Mouse (Mus musculus) stomach, embryonic 16.5 days (tissue): ENCODE results near the gene Zbtb45. TPM values are rescaled to one million over a fixed set of nuclear protein-coding genes. Genes with fewer than 3 reads are reported as not detected.
A peak's percentile ranks its signal among the peaks of the same experiment; 100 is the strongest.

ENCODE experiments used
- ATAC-seq: fragments of 200-750 bp; cut with Nextera tagmentation; 2 replicates; pipeline ENCODE4 v1.8.0; 2017; ENCODE audit warnings: moderate number of reproducible peaks, moderate TSS enrichment; ENCODE audit not compliant: insufficient read depth, low FRiP score
- H3K27ac ChIP-seq: fragments of 300-500 bp; sonication (generic); 2 replicates; pipeline ENCODE4 v1.5.1; 2014; ENCODE audit warnings: low read length
- H3K27me3 ChIP-seq: fragments of 300-500 bp; sonication (generic); 2 replicates; pipeline ENCODE4 v1.6.1; 2014; ENCODE audit warnings: low read length, control low read depth, mixed read lengths; ENCODE audit not compliant: control insufficient read depth, insufficient read depth
- H3K36me3 ChIP-seq: fragments of 300-500 bp; sonication (generic); 2 replicates; pipeline ENCODE4 v1.6.1; 2014; ENCODE audit warnings: low read length; ENCODE audit not compliant: control insufficient read depth, insufficient read depth
- H3K4me1 ChIP-seq: fragments of 300-500 bp; sonication (generic); 2 replicates; pipeline ENCODE4 v1.6.1; 2014; ENCODE audit warnings: low read length, control low read depth, mixed read lengths; ENCODE audit not compliant: control insufficient read depth, insufficient read depth
- H3K4me2 ChIP-seq: fragments of 300-500 bp; sonication (generic); 2 replicates; pipeline ENCODE4 v1.6.1; 2014; ENCODE audit warnings: low read depth, low read length, mixed read lengths
- H3K4me3 ChIP-seq: fragments of 300-500 bp; sonication (generic); replicated peaks from 2 replicates; pipeline ENCODE4 v1.5.1; 2014; ENCODE audit warnings: mild to moderate bottlenecking, low read length
- H3K9ac ChIP-seq: fragments of 300-500 bp; sonication (generic); 2 replicates; pipeline ENCODE4 v1.6.1; 2014; ENCODE audit warnings: low read length
- H3K9me3 ChIP-seq: fragments of 300-500 bp; sonication (generic); replicated peaks from 2 replicates; pipeline ENCODE4 v1.6.1; 2016; ENCODE audit warnings: low read length, control low read depth; ENCODE audit not compliant: control insufficient read depth
- WGBS: fragments of 180-500 bp; shearing (Covaris S2); extraction: QIAGEN DNeasy Blood & Tissue Kit; methylation state at CpG from one replicate; pipeline ENCODE4 v1.1.7; 2014; 5-methylcytosine and 5-hydroxymethylcytosine counted together
- polyA plus RNA-seq: library from polyadenylated mRNA; unstranded; fragments of >200 nt; fragmentation: Nextera tagmentation; extraction: Ambion mirVana; gene quantifications from 2 replicates; pipeline ENCODE4 v1.2.1, GENCODE M21; 2015

Zbtb45 gene
- 18.4 and 20.2 TPM in 2 replicates for polyA plus RNA-seq

DNA sequence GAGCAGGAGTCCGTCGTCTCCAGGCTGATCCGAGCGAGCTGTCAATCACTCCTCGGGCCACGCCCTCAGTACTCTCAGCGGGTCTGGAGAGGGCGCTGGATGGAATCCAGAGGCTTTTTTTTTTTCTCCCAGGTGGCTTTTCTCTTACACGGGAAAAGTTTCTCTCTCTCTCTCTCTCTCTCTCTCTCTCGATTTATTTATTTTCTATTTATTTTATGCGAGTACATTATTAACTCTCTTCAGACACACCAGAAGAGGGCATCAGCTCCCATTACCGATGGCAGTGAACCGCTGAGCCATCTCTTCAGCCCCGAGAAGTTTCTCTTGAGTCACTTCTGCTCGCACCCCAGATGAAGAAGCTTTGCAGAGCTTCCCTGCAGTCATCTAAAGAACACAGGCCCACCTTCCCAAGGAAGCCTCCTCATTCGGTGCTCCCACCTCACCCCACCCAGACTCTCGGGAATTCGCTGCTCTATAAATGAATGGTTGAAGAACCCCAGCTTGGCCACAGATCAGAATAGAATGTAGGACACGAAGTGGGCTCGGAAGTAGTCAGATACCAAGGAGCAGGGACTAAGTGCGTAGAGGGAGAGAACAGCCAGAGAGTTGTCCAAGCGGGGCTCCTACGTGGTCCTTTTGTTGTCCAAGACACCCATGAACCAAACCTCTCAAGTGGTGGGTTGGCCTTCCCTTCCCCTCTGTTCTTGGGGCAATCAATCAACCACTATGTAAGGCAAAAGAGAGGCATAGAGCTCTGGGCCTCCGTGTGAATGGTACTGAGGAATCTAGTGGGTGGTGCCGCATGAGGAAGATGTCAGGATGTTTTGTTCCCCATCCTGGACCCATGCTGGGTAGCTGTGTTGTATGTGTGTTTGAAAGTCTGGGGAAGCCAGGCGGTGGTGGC is at the start of gene Zbtb45:
TSS of gene Zbtb45 (minus strand) at position 30 of the 904 bp plus-strand sequence.
- no peak for ATAC-seq
- Histone ChIP-seq H3K4me2 (peak within 1 kb of the TSS; percentile 81), H3K27ac (peak within 1 kb of the TSS; percentile 95), H3K4me1 (peaks cover 11% of the 10 kb centered on the region), H3K9ac (peak within 1 kb of the TSS; percentile 89), H3K36me3 (0 out of 2 replicates have a peak, but pooled peaks cover 12% of the 10 kb centered on the region), H3K4me3 (peak within 1 kb of the TSS; percentile 71), H3K9me3 (no peaks in the 10 kb centered on the region), H3K27me3 (no peaks in the 10 kb centered on the region)
- 13% methylated on average over 26 of the region's 26 CpGs for WGBS

DNA sequence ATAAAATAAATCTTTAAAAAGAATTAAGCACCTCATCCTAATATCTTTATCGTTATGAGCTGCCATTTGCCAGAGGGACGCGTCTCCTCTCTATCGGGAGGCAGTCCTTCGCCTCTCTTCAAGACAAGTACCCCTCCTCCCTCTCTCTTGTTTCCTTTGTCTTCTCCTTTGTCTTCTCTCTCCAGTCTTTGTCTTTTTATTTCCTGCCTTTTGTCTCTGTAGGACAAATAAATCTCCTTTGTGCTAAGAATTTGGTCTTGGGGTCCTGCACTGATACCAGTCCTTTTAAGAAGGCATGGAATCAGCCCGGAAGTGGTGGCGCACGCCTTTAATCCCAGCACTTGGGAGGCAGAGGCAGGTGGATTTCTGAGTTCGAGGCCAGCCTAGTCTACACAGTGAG is 49.7 kb upstream of the Zbtb45 start:
- Histone ChIP-seq H3K4me2 (no peak overlapping the region), H3K4me1 (no peaks in the 10 kb centered on the region), H3K27me3 (no peaks in the 10 kb centered on the region), H3K36me3 (no peaks in the 10 kb centered on the region), H3K9ac (no peak overlapping the region), H3K27ac (no peak overlapping the region), H3K9me3 (no peaks in the 10 kb centered on the region; the same call in 1 of the 2 replicates), H3K4me3 (no peak overlapping the region)
- ATAC-seq: no peak
- 91% methylated on average over 9 of the region's 9 CpGs for WGBS

DNA sequence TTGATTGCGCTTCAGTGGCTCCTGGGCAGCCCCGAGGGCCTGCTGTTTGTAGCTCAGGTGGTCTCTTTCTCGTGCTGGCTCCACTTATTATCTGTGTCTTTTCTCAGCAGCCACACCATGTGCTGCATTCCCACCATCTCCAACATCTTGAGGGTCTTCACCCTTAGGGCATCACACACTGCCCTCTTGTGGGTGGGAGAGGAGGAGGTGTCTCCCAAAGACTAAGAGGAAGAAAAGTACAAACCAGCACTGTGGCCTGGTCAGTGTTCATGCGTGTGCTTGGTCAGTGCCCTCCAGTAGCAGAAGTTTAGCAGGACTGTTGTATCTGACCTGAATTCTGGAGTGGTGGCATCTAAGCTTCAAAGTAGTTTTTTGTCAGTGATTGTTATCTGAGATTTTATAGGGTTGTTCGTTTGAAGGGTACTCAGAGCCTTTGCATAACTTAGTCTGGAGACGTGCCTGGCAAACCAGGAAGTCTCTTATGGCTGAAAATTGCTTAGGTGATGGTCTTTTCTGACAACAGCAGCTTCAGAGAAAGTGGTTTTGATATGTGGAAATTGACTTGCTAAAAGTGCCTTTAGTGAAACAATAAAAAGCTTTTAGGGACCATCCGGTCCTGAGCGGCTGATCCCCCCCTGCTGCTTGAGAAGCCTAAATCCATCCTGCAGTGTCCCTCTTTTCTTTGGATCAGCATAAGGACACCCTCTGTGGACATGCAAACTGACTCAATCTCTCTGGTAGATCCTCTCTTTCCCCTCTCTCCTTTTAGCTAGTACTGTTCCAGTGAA is 47.3 kb upstream of the Zbtb45 start:
- H3K36me3 ChIP-seq: no peaks in the 10 kb centered on the region
- no peak for ATAC-seq
- H3K4me2 ChIP-seq: no peak overlapping the region
- H3K9ac ChIP-seq: no peak overlapping the region
- no peak overlapping the region for H3K27ac ChIP-seq
- peaks cover 4% of the 10 kb centered on the region; the same call in 1 of the 2 replicates for H3K4me1 ChIP-seq
- 63% methylated on average over 8 of the region's 8 CpGs for WGBS
- H3K9me3 ChIP-seq: no peaks in the 10 kb centered on the region
- no peaks in the 10 kb centered on the region for H3K27me3 ChIP-seq
- no peak overlapping the region for H3K4me3 ChIP-seq

DNA sequence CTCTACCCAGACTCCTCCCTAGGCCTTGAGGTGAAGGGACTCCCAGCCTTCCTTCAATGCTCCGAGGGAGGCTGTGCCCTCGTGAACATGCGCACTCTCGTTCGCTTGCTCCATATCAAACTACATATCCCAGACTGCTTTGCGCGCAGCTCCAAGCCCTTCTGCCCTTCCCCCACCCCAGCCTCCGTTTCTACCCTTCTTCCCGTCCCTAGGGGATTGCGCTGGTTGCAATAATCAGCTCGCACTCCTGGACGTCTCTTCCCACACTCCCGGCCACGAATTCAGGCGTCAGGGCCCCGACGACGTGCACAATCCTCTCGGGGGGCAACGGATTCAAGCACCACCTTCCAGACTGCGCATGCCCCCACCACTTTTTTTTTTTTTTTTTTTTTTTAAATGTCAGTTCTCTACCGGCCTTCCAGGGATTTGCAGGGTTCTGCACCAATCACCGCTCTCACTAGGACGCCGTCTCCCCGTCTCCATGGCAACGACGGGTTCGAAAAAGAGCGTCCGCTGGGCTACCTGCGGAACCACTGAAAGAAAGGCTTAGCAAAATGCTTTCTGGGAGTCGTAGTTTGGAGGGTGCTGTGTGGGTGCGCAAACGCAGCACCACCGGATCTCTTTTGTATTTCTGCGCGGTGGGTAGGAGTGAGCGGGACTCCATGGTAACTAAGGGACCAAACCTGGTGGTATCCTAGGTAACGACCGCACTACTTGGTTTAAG is 44.6 kb upstream of the Zbtb45 start, which contains the start of gene Mzf1:
TSS of gene Mzf1 (minus strand) at position 478 of the 724 bp plus-strand sequence.
- no peaks in the 10 kb centered on the region for H3K36me3 ChIP-seq
- peak within 1 kb of the TSS; percentile 62 for H3K4me3 ChIP-seq
- no peaks in the 10 kb centered on the region for H3K9me3 ChIP-seq
- peak; percentile 95 for ATAC-seq
- peak within 1 kb of the TSS; percentile 66 for H3K4me2 ChIP-seq
- peak within 1 kb of the TSS; percentile 81 for H3K9ac ChIP-seq
- under 1% methylated on average over 41 of the region's 41 CpGs for WGBS
- peak within 1 kb of the TSS; percentile 80 for H3K27ac ChIP-seq
- H3K27me3 ChIP-seq: no peaks in the 10 kb centered on the region
- peaks cover 4% of the 10 kb centered on the region; the same call in 1 of the 2 replicates for H3K4me1 ChIP-seq

DNA sequence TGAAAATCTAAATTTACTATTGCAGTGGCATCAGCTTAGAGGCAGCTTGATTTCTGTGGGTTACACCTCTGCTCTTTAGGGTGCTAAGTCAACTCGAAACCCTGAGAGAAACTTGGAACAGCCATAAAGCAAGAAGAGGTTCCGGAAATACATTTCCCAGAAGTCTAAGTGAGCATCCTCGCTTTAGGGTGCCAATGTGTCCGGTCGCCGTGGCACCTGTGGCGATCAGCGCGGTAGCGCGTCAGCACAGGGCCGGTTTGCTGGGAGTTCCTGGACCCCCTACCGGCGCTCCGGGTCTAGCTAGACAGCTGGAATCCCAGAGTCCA is 44.1 kb upstream of the Zbtb45 start:
- no peaks in the 10 kb centered on the region for H3K27me3 ChIP-seq
- peak overlapping the region; percentile 81 for H3K9ac ChIP-seq
- peak overlapping the region; percentile 62 for H3K4me3 ChIP-seq
- WGBS: 2% methylated on average over 15 of the region's 15 CpGs
- H3K36me3 ChIP-seq: no peaks in the 10 kb centered on the region
- H3K4me1 ChIP-seq: peaks cover 4% of the 10 kb centered on the region; the same call in 1 of the 2 replicates
- H3K27ac ChIP-seq: peak overlapping the region; percentile 80
- no peaks in the 10 kb centered on the region for H3K9me3 ChIP-seq
- peak overlapping the region; percentile 66 for H3K4me2 ChIP-seq
- no peak for ATAC-seq

DNA sequence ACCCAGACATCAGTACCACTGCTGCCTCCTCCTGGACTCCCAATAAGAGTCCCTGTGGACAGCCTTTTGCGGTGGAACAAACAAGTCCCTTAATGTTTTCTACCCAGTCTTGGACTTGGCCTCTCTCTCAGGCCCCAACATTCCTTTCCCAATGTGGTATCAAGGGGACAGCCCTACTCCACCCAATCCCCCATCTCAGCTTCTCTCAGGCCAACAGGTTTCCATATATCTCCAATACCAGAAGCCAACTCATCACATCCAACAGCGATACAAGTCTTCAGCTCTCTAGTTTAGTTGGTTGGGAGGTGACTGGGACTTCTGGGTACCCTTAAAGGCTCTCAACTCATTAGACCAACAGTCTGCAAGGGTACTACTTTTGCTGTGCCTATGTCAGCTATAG is 43.7 kb upstream of the Zbtb45 start:
- no peaks in the 10 kb centered on the region for H3K27me3 ChIP-seq
- peak overlapping the region; percentile 62 for H3K4me3 ChIP-seq
- H3K36me3 ChIP-seq: no peaks in the 10 kb centered on the region
- no peak for ATAC-seq
- no peaks in the 10 kb centered on the region for H3K9me3 ChIP-seq
- peak overlapping the region; percentile 81; the same call in 1 of the 2 replicates for H3K9ac ChIP-seq
- no peak overlapping the region for H3K27ac ChIP-seq
- WGBS: 92% methylated on average over 2 of the region's 2 CpGs
- peaks cover 4% of the 10 kb centered on the region; the same call in 1 of the 2 replicates for H3K4me1 ChIP-seq
- peak overlapping the region; percentile 66 for H3K4me2 ChIP-seq

DNA sequence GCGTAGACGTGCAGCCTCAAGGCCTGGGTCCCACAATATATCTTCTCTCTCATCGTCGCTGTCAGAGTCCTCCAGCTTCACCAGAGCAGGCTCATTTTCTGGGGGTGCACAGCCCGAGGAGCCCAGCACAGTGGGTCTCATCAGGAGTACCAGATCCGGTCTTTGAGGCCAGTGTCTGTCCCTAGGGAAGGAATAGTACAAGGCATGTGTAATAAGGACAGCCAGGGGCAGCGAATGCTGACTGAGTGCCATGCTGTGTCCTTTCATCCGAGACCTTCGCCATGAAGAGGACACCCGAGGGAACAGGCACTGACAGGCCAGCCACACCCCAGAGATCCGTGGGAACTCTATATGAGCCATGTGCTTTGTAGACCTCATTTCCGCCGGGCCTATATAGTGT is 43.2 kb upstream of the Zbtb45 start:
- Histone ChIP-seq H3K4me2 (no peak overlapping the region), H3K9me3 (no peaks in the 10 kb centered on the region), H3K4me3 (no peak overlapping the region), H3K4me1 (peaks cover 4% of the 10 kb centered on the region; the same call in 1 of the 2 replicates), H3K36me3 (no peaks in the 10 kb centered on the region), H3K9ac (no peak overlapping the region), H3K27ac (no peak overlapping the region), H3K27me3 (no peaks in the 10 kb centered on the region)
- WGBS: 88% methylated on average over 13 of the region's 13 CpGs
- ATAC-seq: no peak

DNA sequence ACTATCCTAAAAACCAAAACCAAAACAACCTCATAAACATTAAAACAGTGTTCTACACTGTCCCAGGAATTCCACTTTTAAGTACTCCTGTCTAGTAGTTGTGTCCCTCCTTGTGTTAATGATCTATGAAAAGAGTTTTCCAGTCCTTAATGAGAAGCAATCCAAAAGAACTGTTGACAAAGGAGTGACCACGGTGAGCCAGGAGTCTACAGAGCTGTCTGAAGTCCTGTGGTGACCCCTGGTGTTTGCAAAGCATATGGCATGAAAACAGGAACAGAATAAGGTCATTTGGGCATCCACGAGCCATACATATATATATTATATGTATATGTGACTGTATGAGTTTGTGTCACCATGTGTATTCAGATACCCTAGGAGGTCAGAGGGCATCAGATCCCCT is 36.2 kb upstream of the Zbtb45 start:
- Histone ChIP-seq H3K36me3 (no peaks in the 10 kb centered on the region), H3K4me3 (no peak overlapping the region), H3K27me3 (peaks cover 30% of the 10 kb centered on the region), H3K27ac (no peak overlapping the region), H3K4me1 (peaks cover 9% of the 10 kb centered on the region; the same call in 1 of the 2 replicates), H3K9ac (no peak overlapping the region), H3K4me2 (no peak overlapping the region), H3K9me3 (peaks cover 11% of the 10 kb centered on the region; the same call in 1 of the 2 replicates)
- WGBS: 3% methylated on average over 2 of the region's 2 CpGs
- peak; percentile 52; the same call in 1 of the 2 replicates for ATAC-seq
